Mouse (Mus musculus): Measurements from ENCODE around the gene Yes1. TPM values are rescaled to one million over a fixed set of nuclear protein-coding genes. Genes with fewer than 3 reads are reported as not detected.
"Not testable (repeated sequence)": the region's sequence is repeated elsewhere in the genome, so short reads cannot be mapped to it uniquely, and the experiment has no call there.

Yes1 gene
- polyA plus RNA-seq, 1 experiment from 2014 or later: 29.4 TPM

- not testable (repeated sequence) for H3K27me3 ChIP-seq (ENCODE audit: control insufficient read depth, insufficient read depth, low read length); H3K9ac ChIP-seq (ENCODE audit: low read length); H3K27ac ChIP-seq (replicated peaks in 1 of 2; ENCODE audit: control insufficient read depth in 1 of 2, insufficient read depth in 1 of 2, low read depth in 2 of 2, low read length in 2 of 2); H3K9me3 ChIP-seq (ENCODE audit: control insufficient read depth, low read length); H3K4me3 ChIP-seq (ENCODE audit: control insufficient read depth in 1 of 2, insufficient read depth in 1 of 2, low read depth in 1 of 2, low read length in 2 of 2); H3K4me1 ChIP-seq (ENCODE audit: control insufficient read depth in 2 of 2, insufficient read depth in 2 of 2, low read length in 2 of 2); ATAC-seq (ENCODE audit: insufficient number of reproducible peaks, insufficient read depth, low FRiP score, low read depth); H3K4me2 ChIP-seq (ENCODE audit: low read length)
- peaks cover 24% of the 10 kb centered on the region for H3K36me3 ChIP-seq (ENCODE audit: control insufficient read depth, insufficient read depth, low read length)
- WGBS: 90% methylated on average over 6 of the region's 6 CpGs
These were observed 122.9 kb downstream of the Yes1 start for GRCm38 (mm10) chr5:32733892-32734291.

GRCm38 (mm10) chr5:32735779-32736178, 124.8 kb downstream of the Yes1 start:
- Histone ChIP-seq H3K27ac (replicated peaks in 1 of 2; ENCODE audit: control insufficient read depth in 1 of 2, insufficient read depth in 1 of 2, low read depth in 2 of 2, low read length in 2 of 2) (no peak overlapping the region), H3K27me3 (ENCODE audit: control insufficient read depth, insufficient read depth, low read length) (no peaks in the 10 kb centered on the region), H3K4me2 (ENCODE audit: low read length) (no peak overlapping the region), H3K9ac (ENCODE audit: low read length) (no peak overlapping the region), H3K36me3 (ENCODE audit: control insufficient read depth, insufficient read depth, low read length) (peaks cover 24% of the 10 kb centered on the region), H3K9me3 (ENCODE audit: control insufficient read depth, low read length) (0 out of 2 replicates have a peak, but pooled peaks cover 2% of the 10 kb centered on the region), H3K4me1 (ENCODE audit: control insufficient read depth in 2 of 2, insufficient read depth in 2 of 2, low read length in 2 of 2) (no peaks in the 10 kb centered on the region), H3K4me3 (ENCODE audit: control insufficient read depth in 1 of 2, insufficient read depth in 1 of 2, low read depth in 1 of 2, low read length in 2 of 2) (no peak overlapping the region)
- no peak for ATAC-seq (ENCODE audit: insufficient number of reproducible peaks, insufficient read depth, low FRiP score, low read depth)
- 94% methylated on average over 6 of the region's 6 CpGs for WGBS

Other genes with a start within 250 kb of the Yes1 start
- gene Ppp1cb, start 152.3 kb upstream of the Yes1 start, polyA plus RNA-seq (2014; fragmentation: Nextera tagmentation; extraction: Ambion mirVana): 276 and 286 TPM in 2 replicates
- gene Pisd, start 174.5 kb downstream of the Yes1 start, polyA plus RNA-seq (2014; fragmentation: Nextera tagmentation; extraction: Ambion mirVana): 49.2 TPM in 2 replicates
- not detected in 2 replicates for gene Gm20671, start 215.9 kb downstream of the Yes1 start, polyA plus RNA-seq (2014; fragmentation: Nextera tagmentation; extraction: Ambion mirVana)
- 8.2 and 14.1 TPM in 2 replicates for gene Prr14l, start 243.1 kb downstream of the Yes1 start, polyA plus RNA-seq (2014; fragmentation: Nextera tagmentation; extraction: Ambion mirVana)

Measured in heart, embryonic 14.5 days (tissue).